Mouse (Mus musculus): ENCODE data around the gene Gpr137b. TPM values are rescaled to one million over a fixed set of nuclear protein-coding genes. Genes with fewer than 3 reads are reported as not detected.
"Not testable (repeated sequence)": the region's sequence is repeated elsewhere in the genome, so short reads cannot be mapped to it uniquely, and the experiment has no call there.

Gpr137b gene
- 26.2 and 26.5 TPM in 2 replicates for polyA plus RNA-seq (2016; fragmentation: Nextera tagmentation; extraction: Ambion mirVana)

GRCm38 (mm10) chr13:13393228-13394095 lies at the start of gene Gpr137b:
Gene Gpr137b, minus strand, starts transcription at chr13:13394014.
- Histone ChIP-seq H3K4me2 (replicated peaks) (peak within 1 kb of the TSS; percentile 52), H3K4me3 (peak within 1 kb of the TSS; percentile 35), H3K9ac (peak within 1 kb of the TSS; percentile 48; the same call in 1 of the 2 replicates)
- H3K9me3 ChIP-seq; H3K27me3 ChIP-seq (replicated peaks); H3K36me3 ChIP-seq; H3K4me1 ChIP-seq; H3K27ac ChIP-seq: not testable (repeated sequence)
- ATAC-seq (ENCODE audit: low FRiP score, low read depth), result peak; percentile 91
- under 1% methylated on average over 61 of the region's 78 CpGs for WGBS

- H3K27me3 ChIP-seq (replicated peaks); H3K4me1 ChIP-seq; H3K9ac ChIP-seq; H3K4me3 ChIP-seq; H3K27ac ChIP-seq; H3K4me2 ChIP-seq (replicated peaks); H3K9me3 ChIP-seq; H3K36me3 ChIP-seq: not testable (repeated sequence)
- 5% methylated on average over 19 of the region's 28 CpGs for WGBS
- ATAC-seq (ENCODE audit: low FRiP score, low read depth), result peak; percentile 42
These were observed 44.5 kb upstream of the Gpr137b start for GRCm38 (mm10) chr13:13438112-13438953.

DNA sequence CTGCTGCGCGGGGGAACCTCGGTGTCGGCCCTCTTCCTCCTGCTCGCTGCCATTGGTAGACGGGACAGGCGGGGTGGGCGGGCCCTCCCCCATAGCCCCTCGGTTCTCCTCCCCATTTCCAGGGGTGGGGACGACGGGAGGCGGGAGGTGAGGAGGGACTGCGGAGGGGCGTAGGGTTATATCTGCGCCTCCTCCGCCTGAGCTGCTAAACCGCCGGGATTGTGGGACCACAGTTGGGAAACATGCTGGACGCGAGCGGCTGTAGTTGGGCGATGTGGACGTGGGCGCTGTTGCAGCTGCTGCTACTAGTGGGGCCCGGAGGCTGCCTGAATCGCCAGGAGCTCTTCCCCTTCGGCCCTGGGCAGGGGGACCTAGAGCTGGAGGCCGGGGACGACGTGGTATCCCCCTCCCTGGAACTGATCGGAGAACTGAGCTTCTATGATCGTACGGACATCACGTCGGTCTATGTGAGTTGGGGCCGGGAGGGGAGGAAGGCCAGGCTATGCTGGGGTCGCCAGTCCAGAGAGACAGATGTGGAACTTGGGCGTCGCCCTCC lies 43.7 kb upstream of the Gpr137b start, which contains the start of gene Nid1:
Gene Nid1 (plus strand): TSS at position 92 of the 556 bp plus-strand sequence.
- not testable (repeated sequence) for H3K9me3 ChIP-seq; H3K27me3 ChIP-seq (replicated peaks); H3K36me3 ChIP-seq; H3K9ac ChIP-seq; H3K27ac ChIP-seq; H3K4me1 ChIP-seq
- WGBS, result under 1% methylated on average over 35 of the region's 39 CpGs
- peak; percentile 62 for ATAC-seq (ENCODE audit: low FRiP score, low read depth)
- 0 out of 2 replicates have a peak within 1 kb of the TSS, but pooled peaks have one; percentile 13 for H3K4me3 ChIP-seq
- H3K4me2 ChIP-seq (replicated peaks), result peak within 1 kb of the TSS; percentile 48

- not testable (repeated sequence) for H3K36me3 ChIP-seq; H3K4me1 ChIP-seq; H3K9ac ChIP-seq; H3K27ac ChIP-seq; H3K4me2 ChIP-seq (replicated peaks); H3K27me3 ChIP-seq (replicated peaks); H3K4me3 ChIP-seq; H3K9me3 ChIP-seq; ATAC-seq (ENCODE audit: low FRiP score, low read depth)
- WGBS, result 72% methylated on average over 6 of the region's 7 CpGs
These were observed 42.3 kb upstream of the Gpr137b start for GRCm38 (mm10) chr13:13436161-13436560.

GRCm38 (mm10) chr13:13423301-13423700 lies 29.5 kb upstream of the Gpr137b start:
- H3K27me3 ChIP-seq (replicated peaks); H3K4me1 ChIP-seq; H3K4me3 ChIP-seq; H3K9me3 ChIP-seq; ATAC-seq (ENCODE audit: low FRiP score, low read depth); H3K4me2 ChIP-seq (replicated peaks); H3K27ac ChIP-seq; H3K9ac ChIP-seq; H3K36me3 ChIP-seq: not testable (repeated sequence)
- 96% methylated on average over 2 of the region's 5 CpGs for whole genome bisulfite sequencing

DNA sequence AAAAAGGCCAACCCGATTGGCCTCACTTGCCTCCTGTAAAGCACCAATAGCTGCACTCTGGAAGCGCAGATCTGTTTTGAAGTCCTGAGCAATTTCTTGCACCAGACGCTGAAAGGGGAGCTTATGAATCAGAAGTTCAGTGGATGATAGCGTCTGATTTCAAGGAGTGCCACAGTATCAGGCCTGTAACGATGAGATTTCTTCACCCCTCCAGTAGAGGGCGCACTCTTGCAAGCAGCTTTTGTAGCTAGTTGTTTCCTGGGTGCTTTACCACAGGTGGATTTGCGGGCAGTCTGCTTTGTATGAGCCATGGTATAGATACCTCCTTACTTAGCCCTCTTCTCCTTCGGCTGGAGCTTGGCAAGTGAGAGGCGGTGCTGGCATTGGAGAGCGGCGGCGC lies 25.0 kb upstream of the Gpr137b start:
- H3K27ac ChIP-seq, result not testable (repeated sequence)

DNA sequence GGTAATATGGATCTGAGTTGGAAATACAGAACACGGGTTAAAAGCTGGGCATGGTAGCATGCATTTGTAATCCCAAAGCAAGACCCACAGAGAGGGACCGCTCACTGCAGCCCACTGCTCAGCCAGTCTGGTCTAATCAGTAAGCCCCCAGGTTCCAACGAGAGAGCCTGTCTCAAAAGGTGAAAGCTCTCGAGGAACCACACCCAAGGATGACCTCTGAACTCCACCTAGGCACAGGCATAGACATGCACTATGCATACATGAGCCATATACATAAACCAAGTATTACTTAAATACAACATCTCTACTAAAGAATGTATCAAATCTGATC lies 22.2 kb upstream of the Gpr137b start:
- not testable (repeated sequence) for H3K4me2 ChIP-seq (replicated peaks); H3K9me3 ChIP-seq; H3K9ac ChIP-seq; H3K27me3 ChIP-seq (replicated peaks); H3K4me3 ChIP-seq; H3K4me1 ChIP-seq; H3K36me3 ChIP-seq; H3K27ac ChIP-seq
- peak; percentile 48 for ATAC-seq (ENCODE audit: low FRiP score, low read depth)
- 78% methylated on average over 4 of the region's 4 CpGs for WGBS

More for the DNA sequence above, 25.0 kb upstream of the Gpr137b start:
- not testable (repeated sequence) for H3K4me2 ChIP-seq (replicated peaks); H3K4me1 ChIP-seq; H3K4me3 ChIP-seq; H3K9ac ChIP-seq; H3K36me3 ChIP-seq; H3K27me3 ChIP-seq (replicated peaks); H3K9me3 ChIP-seq; ATAC-seq (ENCODE audit: low FRiP score, low read depth)
- WGBS, result 93% methylated on average over 7 of the region's 12 CpGs

GRCm38 (mm10) chr13:13415120-13416006 lies 21.5 kb upstream of the Gpr137b start:
- not testable (repeated sequence) for H3K4me3 ChIP-seq; H3K27ac ChIP-seq; H3K27me3 ChIP-seq (replicated peaks); H3K9ac ChIP-seq; H3K9me3 ChIP-seq; H3K4me1 ChIP-seq; H3K36me3 ChIP-seq
- peak overlapping the region; percentile 32; the same call in 1 of the 2 replicates for H3K4me2 ChIP-seq (replicated peaks)
- peak; percentile 65 for ATAC-seq (ENCODE audit: low FRiP score, low read depth)
- WGBS, result 39% methylated on average over 23 of the region's 23 CpGs

DNA sequence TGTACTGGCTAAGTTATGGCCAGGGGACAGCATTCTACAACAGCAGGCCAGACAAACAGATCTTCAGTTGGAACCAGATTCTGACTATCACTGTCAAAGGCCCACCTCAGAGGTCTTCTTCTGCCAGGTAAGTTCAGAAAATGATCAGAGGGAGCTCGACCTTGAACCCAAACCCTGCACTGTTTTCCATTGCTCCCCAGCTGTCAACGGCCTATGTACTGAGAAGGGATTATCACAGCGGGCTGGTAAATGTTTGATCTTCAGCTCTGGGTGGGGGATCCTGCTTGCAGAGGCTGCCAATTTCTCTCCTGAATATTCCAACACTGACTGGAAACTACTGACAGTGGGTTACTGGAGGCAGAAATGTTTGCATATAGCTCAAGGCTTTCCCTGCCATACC lies 20.4 kb upstream of the Gpr137b start:
- Histone ChIP-seq H3K27ac (no peak overlapping the region), H3K4me2 (replicated peaks) (no peak overlapping the region), H3K4me3 (no peak overlapping the region), H3K27me3 (replicated peaks) (no peaks in the 10 kb centered on the region), H3K36me3 (no peaks in the 10 kb centered on the region), H3K4me1 (no peaks in the 10 kb centered on the region), H3K9ac (no peak overlapping the region), H3K9me3 (no peaks in the 10 kb centered on the region)
- ATAC-seq (ENCODE audit: low FRiP score, low read depth), result no peak
- 85% methylated on average over 3 of the region's 3 CpGs for WGBS

DNA sequence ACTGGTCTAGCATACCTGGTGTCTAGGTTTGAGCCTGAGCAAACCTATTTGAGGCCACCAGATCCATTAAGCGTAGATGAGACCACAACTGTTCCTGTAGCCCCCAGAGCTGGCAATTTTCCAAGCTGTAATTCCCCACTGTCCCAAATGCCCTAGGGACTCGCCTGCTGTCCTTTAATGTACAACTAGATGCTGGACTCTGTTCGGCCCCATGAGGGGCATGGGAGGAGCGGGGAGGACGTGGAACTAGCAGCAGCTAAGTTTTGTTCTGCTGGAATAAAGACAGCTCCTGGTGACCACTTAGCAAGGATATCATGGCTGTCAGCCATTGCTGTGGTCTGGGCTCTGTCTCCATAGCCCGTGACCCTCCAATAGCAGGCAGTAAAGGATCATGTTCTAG lies 11.7 kb upstream of the Gpr137b start:
- H3K27ac ChIP-seq; H3K9ac ChIP-seq; H3K36me3 ChIP-seq; ATAC-seq (ENCODE audit: low FRiP score, low read depth); H3K4me1 ChIP-seq; H3K4me2 ChIP-seq (replicated peaks); H3K4me3 ChIP-seq; H3K27me3 ChIP-seq (replicated peaks); H3K9me3 ChIP-seq: not testable (repeated sequence)
- WGBS, result no CpG with 5 or more reads among the region's 6 CpGs

- H3K9me3 ChIP-seq; H3K27ac ChIP-seq; H3K36me3 ChIP-seq; H3K9ac ChIP-seq; ATAC-seq (ENCODE audit: low FRiP score, low read depth); H3K4me2 ChIP-seq (replicated peaks); H3K4me3 ChIP-seq; H3K27me3 ChIP-seq (replicated peaks); H3K4me1 ChIP-seq: not testable (repeated sequence)
- 75% methylated on average over 6 of the region's 6 CpGs for WGBS
These were observed 10.8 kb upstream of the Gpr137b start for GRCm38 (mm10) chr13:13404517-13405155.
